Mouse (Mus musculus): ENCODE measurements at regions not wholly inside any gene's neighbourhood (a gene's known extent, or its start where the extent isn't known, plus 50 kb on each side); places are given as distances from the start of the nearest gene placed in this dataset.

- H3K36me3 ChIP-seq (replicated peaks), result no peaks in the 10 kb centered on the region
- peaks cover 3% of the 10 kb centered on the region; the same call in 1 of the 2 replicates for H3K9me3 ChIP-seq
- H3K4me1 ChIP-seq, result peaks cover 20% of the 10 kb centered on the region
- DNase-seq (ENCODE audit: low spot score), result no peak
- peaks cover 70% of the 10 kb centered on the region for H3K27me3 ChIP-seq (replicated peaks; ENCODE audit: low read depth, poor library complexity, severe bottlenecking)
- 72% methylated on average over 11 of the region's 11 CpGs for WGBS
- no peak overlapping the region for H3K4me3 ChIP-seq
- H3K27ac ChIP-seq (replicated peaks), result no peak overlapping the region
Measured at GRCm38 (mm10) chrX:12462936-12463647, 124.5 kb upstream of the Atp6ap2 start.

DNA sequence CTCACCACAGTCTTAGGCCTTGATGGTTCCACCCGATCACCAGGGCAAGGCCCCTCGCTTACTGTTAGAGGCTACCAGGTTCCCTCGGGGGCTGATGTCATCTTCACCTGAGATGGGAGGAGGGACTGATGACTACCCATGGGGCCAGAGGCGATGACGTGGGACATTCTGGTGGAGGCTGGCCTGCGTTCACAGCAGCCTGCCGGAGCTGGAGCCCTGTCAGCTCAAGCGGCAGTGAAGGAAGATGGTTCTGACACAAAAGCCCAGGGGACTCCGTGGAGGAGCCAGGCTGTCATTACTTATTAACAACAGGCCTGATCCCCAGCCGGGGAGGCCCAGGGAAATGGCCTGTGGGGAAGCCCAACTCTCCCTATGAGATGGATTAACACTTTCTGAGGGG lies 121.3 kb upstream of the Atp6ap2 start:
- no peaks in the 10 kb centered on the region for H3K36me3 ChIP-seq (replicated peaks)
- H3K27ac ChIP-seq (replicated peaks), result peak overlapping the region; percentile 80
- H3K4me1 ChIP-seq, result peaks cover 32% of the 10 kb centered on the region
- peak; percentile 32 for DNase-seq (ENCODE audit: low spot score)
- 34% methylated on average over 10 of the region's 10 CpGs for WGBS
- H3K4me3 ChIP-seq, result no peak overlapping the region
- no peaks in the 10 kb centered on the region for H3K9me3 ChIP-seq
- peaks cover 69% of the 10 kb centered on the region for H3K27me3 ChIP-seq (replicated peaks; ENCODE audit: low read depth, poor library complexity, severe bottlenecking)

- peaks cover 71% of the 10 kb centered on the region for H3K27me3 ChIP-seq (replicated peaks; ENCODE audit: low read depth, poor library complexity, severe bottlenecking)
- 19% methylated on average over 6 of the region's 6 CpGs for WGBS
- peak overlapping the region; percentile 80 for H3K27ac ChIP-seq (replicated peaks)
- peaks cover 32% of the 10 kb centered on the region for H3K4me1 ChIP-seq
- peak; percentile 12 for DNase-seq (ENCODE audit: low spot score)
- no peaks in the 10 kb centered on the region for H3K36me3 ChIP-seq (replicated peaks)
- 0 out of 2 replicates have a peak overlapping the region, but pooled peaks have one; percentile 13 for H3K4me3 ChIP-seq
- H3K9me3 ChIP-seq, result no peaks in the 10 kb centered on the region
Measured at GRCm38 (mm10) chrX:12466897-12467296, 120.7 kb upstream of the Atp6ap2 start.

DNA sequence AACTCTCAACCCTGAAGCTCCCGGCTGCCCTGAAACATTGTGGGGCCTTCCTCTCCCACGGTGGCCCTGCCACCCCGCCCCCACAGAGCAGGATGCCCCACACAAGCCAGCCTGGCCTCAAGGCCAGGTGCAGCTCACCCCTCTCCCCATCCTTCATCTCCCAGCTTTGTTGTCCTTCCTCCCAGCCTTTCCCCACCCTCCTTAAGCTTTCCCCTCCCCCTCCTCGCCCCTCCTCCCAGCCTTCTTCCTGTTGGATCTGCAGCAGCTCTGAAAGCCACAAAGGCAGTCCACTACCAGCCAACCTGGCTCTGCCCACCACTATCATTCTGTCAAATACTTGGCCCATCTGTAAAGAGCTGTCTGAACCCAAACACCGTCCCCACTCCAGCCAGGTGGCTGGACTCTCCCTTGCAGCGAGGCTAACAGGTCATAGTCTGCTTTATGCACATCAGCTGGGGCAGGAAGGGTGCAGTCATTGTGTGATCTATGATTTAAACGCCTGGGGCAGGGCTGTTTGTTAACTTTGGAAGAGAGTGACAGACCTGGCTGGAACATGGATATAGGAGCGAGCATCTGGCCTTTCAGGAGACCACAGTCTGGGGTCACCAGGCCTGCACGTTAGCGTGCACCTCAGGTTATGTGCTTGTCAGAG lies 119.9 kb upstream of the Atp6ap2 start:
- H3K36me3 ChIP-seq (replicated peaks), result no peaks in the 10 kb centered on the region
- no peaks in the 10 kb centered on the region for H3K9me3 ChIP-seq
- peaks cover 63% of the 10 kb centered on the region for H3K27me3 ChIP-seq (replicated peaks; ENCODE audit: low read depth, poor library complexity, severe bottlenecking)
- DNase-seq (ENCODE audit: low spot score), result peak; percentile 59
- 31% methylated on average over 10 of the region's 10 CpGs for WGBS
- peak overlapping the region; percentile 80 for H3K27ac ChIP-seq (replicated peaks)
- peaks cover 32% of the 10 kb centered on the region for H3K4me1 ChIP-seq
- H3K4me3 ChIP-seq, result peak overlapping the region; percentile 13; the same call in 1 of the 2 replicates

DNA sequence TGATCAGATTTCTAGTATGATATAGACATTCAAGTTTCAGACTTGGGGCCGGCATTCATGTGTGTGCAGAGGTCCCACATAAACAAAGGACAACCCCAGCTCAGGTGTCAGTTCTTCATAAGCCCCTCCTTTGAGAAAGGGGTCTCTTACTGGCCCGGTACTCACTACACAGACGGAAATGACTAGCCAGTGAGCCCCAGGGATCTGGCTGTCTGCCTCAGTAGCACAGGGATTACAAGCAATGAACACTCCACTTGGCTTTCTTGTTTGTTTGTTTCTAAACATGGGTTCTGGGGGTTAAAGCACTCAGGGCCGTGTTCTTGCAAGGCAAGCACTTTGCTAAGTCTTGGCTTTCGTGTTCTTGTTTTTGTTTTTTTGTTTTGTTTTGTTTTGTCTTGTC lies 115.3 kb upstream of the Atp6ap2 start:
- Histone ChIP-seq H3K9me3 (no peaks in the 10 kb centered on the region), H3K27me3 (replicated peaks; ENCODE audit: low read depth, poor library complexity, severe bottlenecking) (peaks cover 75% of the 10 kb centered on the region), H3K4me3 (no peak overlapping the region), H3K36me3 (replicated peaks) (no peaks in the 10 kb centered on the region), H3K4me1 (peaks cover 19% of the 10 kb centered on the region), H3K27ac (replicated peaks) (no peak overlapping the region)
- no peak for DNase-seq (ENCODE audit: low spot score)
- 68% methylated on average over 5 of the region's 5 CpGs for WGBS

- DNase-seq (ENCODE audit: low spot score), result no peak
- Histone ChIP-seq H3K36me3 (replicated peaks) (no peaks in the 10 kb centered on the region), H3K4me3 (no peak overlapping the region), H3K4me1 (no peaks in the 10 kb centered on the region), H3K27me3 (replicated peaks; ENCODE audit: low read depth, poor library complexity, severe bottlenecking) (peaks cover 70% of the 10 kb centered on the region), H3K27ac (replicated peaks) (no peak overlapping the region), H3K9me3 (no peaks in the 10 kb centered on the region)
- 77% methylated on average over 6 of the region's 6 CpGs for WGBS
Measured at GRCm38 (mm10) chrX:12479207-12479606, 108.4 kb upstream of the Atp6ap2 start.

- H3K27ac ChIP-seq (replicated peaks), result no peak overlapping the region
- DNase-seq (ENCODE audit: low spot score), result no peak
- H3K27me3 ChIP-seq (replicated peaks; ENCODE audit: low read depth, poor library complexity, severe bottlenecking), result peaks cover 69% of the 10 kb centered on the region
- WGBS, result 77% methylated on average over 7 of the region's 7 CpGs
- H3K36me3 ChIP-seq (replicated peaks), result no peaks in the 10 kb centered on the region
- H3K4me3 ChIP-seq, result no peak overlapping the region
- H3K4me1 ChIP-seq, result 0 out of 2 replicates have a peak, but pooled peaks cover 3% of the 10 kb centered on the region
- H3K9me3 ChIP-seq, result no peaks in the 10 kb centered on the region
Measured at GRCm38 (mm10) chrX:12490957-12491356, 96.6 kb upstream of the Atp6ap2 start.

GRCm38 (mm10) chrX:12493216-12493615 lies 94.4 kb upstream of the Atp6ap2 start:
- no peak overlapping the region for H3K4me3 ChIP-seq
- no peak for DNase-seq (ENCODE audit: low spot score)
- H3K27ac ChIP-seq (replicated peaks), result no peak overlapping the region
- H3K4me1 ChIP-seq, result 0 out of 2 replicates have a peak, but pooled peaks cover 3% of the 10 kb centered on the region
- no peaks in the 10 kb centered on the region for H3K9me3 ChIP-seq
- H3K27me3 ChIP-seq (replicated peaks; ENCODE audit: low read depth, poor library complexity, severe bottlenecking), result peaks cover 82% of the 10 kb centered on the region
- WGBS, result 60% methylated on average over 5 of the region's 5 CpGs
- no peaks in the 10 kb centered on the region for H3K36me3 ChIP-seq (replicated peaks)

DNA sequence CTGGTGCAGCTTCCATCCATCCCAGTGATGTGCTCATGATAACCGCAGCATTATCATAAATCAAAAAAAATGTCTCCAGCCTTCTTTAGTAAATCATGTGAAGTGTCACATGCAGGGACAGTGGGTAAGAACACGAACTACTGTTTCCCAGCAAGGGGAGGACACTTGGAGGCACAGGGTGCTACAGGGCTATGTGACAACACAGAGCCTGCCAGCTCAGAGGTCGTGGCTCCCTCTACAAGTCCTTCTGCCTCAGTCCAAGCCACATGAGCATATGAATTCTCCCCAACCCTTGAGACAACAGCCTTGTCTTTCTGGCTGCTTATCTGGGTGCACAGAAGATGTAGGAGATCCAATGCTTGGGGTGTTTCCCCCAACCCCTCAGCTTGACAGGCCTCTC lies 93.7 kb upstream of the Atp6ap2 start:
- Histone ChIP-seq H3K4me3 (no peak overlapping the region), H3K9me3 (no peaks in the 10 kb centered on the region), H3K27ac (replicated peaks) (no peak overlapping the region), H3K27me3 (replicated peaks; ENCODE audit: low read depth, poor library complexity, severe bottlenecking) (peaks cover 89% of the 10 kb centered on the region), H3K36me3 (replicated peaks) (no peaks in the 10 kb centered on the region), H3K4me1 (0 out of 2 replicates have a peak, but pooled peaks cover 3% of the 10 kb centered on the region)
- 72% methylated on average over 3 of the region's 3 CpGs for WGBS
- DNase-seq (ENCODE audit: low spot score), result no peak

- Histone ChIP-seq H3K27me3 (replicated peaks; ENCODE audit: low read depth, poor library complexity, severe bottlenecking) (peaks cover 95% of the 10 kb centered on the region), H3K4me1 (0 out of 2 replicates have a peak, but pooled peaks cover 3% of the 10 kb centered on the region), H3K4me3 (no peak overlapping the region), H3K36me3 (replicated peaks) (no peaks in the 10 kb centered on the region), H3K9me3 (no peaks in the 10 kb centered on the region), H3K27ac (replicated peaks) (no peak overlapping the region)
- 89% methylated on average over 6 of the region's 6 CpGs for WGBS
- DNase-seq (ENCODE audit: low spot score), result no peak
Measured at GRCm38 (mm10) chrX:12494535-12494934, 93.1 kb upstream of the Atp6ap2 start.

DNA sequence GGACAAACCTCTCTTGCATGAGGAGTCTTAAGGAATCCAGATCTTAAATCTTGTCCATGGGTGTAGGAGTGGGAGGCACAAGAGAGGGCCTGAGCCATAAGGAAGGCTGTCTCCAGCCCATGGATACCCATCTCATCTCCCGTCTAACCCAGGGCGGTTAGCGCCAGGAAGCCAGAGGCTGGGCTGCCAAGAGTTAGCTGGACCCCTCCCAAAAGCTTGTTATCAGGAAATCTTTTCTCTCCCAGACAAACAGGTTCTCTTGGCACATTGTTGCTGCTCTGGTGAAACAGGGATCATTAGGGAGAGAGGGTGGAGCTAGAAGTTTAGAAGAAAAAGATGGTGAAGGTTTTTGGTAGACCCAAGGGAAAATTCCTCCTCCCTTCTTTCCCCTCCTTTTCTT lies 87.0 kb upstream of the Atp6ap2 start:
- DNase-seq (ENCODE audit: low spot score), result no peak
- Histone ChIP-seq H3K27me3 (replicated peaks; ENCODE audit: low read depth, poor library complexity, severe bottlenecking) (peaks cover 86% of the 10 kb centered on the region), H3K4me1 (no peaks in the 10 kb centered on the region), H3K27ac (replicated peaks) (no peak overlapping the region), H3K9me3 (no peaks in the 10 kb centered on the region), H3K4me3 (no peak overlapping the region), H3K36me3 (replicated peaks) (no peaks in the 10 kb centered on the region)
- WGBS, result 87% methylated on average over 3 of the region's 3 CpGs

- Histone ChIP-seq H3K27me3 (replicated peaks; ENCODE audit: low read depth, poor library complexity, severe bottlenecking) (peaks cover 78% of the 10 kb centered on the region), H3K9me3 (no peaks in the 10 kb centered on the region), H3K36me3 (replicated peaks) (no peaks in the 10 kb centered on the region), H3K27ac (replicated peaks) (no peak overlapping the region), H3K4me3 (no peak overlapping the region), H3K4me1 (no peaks in the 10 kb centered on the region)
- DNase-seq (ENCODE audit: low spot score), result no peak
- 77% methylated on average over 4 of the region's 4 CpGs for WGBS
Measured at GRCm38 (mm10) chrX:12502364-12502763, 85.2 kb upstream of the Atp6ap2 start.

DNA sequence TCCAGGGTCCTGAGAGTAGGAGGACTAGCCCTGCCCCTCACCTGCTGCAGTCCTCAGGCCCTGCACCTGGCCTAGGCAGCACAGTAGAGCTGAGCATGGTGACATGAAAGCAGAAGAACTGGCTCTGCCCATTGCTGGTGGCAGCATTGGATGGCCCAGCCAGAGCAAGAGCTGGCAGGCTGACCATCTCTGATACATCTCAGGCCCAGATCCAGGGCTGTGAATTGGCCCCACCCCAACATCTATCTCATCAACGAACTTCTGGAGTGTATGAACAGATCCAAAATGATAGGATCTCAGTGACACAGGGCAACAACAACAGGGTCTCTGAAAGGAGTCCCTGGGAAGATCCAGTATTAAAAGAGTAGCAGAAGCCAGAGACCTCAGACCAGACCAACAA lies 84.0 kb upstream of the Atp6ap2 start:
- no peaks in the 10 kb centered on the region for H3K36me3 ChIP-seq (replicated peaks)
- H3K4me1 ChIP-seq, result no peaks in the 10 kb centered on the region
- no peak overlapping the region for H3K27ac ChIP-seq (replicated peaks)
- H3K4me3 ChIP-seq, result no peak overlapping the region
- 73% methylated on average over 1 of the region's 1 CpGs for WGBS
- peaks cover 79% of the 10 kb centered on the region for H3K27me3 ChIP-seq (replicated peaks; ENCODE audit: low read depth, poor library complexity, severe bottlenecking)
- DNase-seq (ENCODE audit: low spot score), result no peak
- H3K9me3 ChIP-seq, result no peaks in the 10 kb centered on the region

All from embryonic facial prominence, embryonic 10.5 days (tissue).